Mouse (Mus musculus) heart, embryonic 10.5 days (tissue): Measurements from ENCODE around the gene Sypl. TPM values are rescaled to one million over a fixed set of nuclear protein-coding genes. Genes with fewer than 3 reads are reported as not detected.

Experiments used
- DNase-seq: peaks from one replicate; pipeline ENCODE4 v3.0.0-alpha.2; 2017; ENCODE audit warnings: low spot score
- H3K27ac ChIP-seq: fragments of 300-500 bp; sonication (generic); 2 replicates; pipeline ENCODE4 v1.5.1; 2016; ENCODE audit warnings: mild to moderate bottlenecking
- H3K27me3 ChIP-seq: fragments of 300-500 bp; sonication (generic); 2 replicates; pipeline ENCODE4 v1.6.1; 2016; ENCODE audit warnings: mild to moderate bottlenecking; ENCODE audit not compliant: poor library complexity, insufficient read depth, severe bottlenecking
- H3K36me3 ChIP-seq: fragments of 300-500 bp; sonication (generic); 2 replicates; pipeline ENCODE4 v1.6.1; 2016; ENCODE audit warnings: mild to moderate bottlenecking, moderate library complexity
- H3K4me1 ChIP-seq: fragments of 300-500 bp; sonication (generic); 2 replicates; pipeline ENCODE4 v1.6.1; 2016; ENCODE audit warnings: mild to moderate bottlenecking
- H3K4me3 ChIP-seq: fragments of 300-500 bp; sonication (generic); 2 replicates; pipeline ENCODE4 v1.5.1; 2016; ENCODE audit warnings: mild to moderate bottlenecking, moderate library complexity
- H3K9me3 ChIP-seq: fragments of 300-500 bp; sonication (generic); 2 replicates; pipeline ENCODE4 v1.6.1; 2016; ENCODE audit warnings: mild to moderate bottlenecking, moderate library complexity
- WGBS: fragments of 180-500 bp; shearing (Covaris S2); methylation state at CpG from one replicate; pipeline ENCODE4 v1.1.7; 2016; 5-methylcytosine and 5-hydroxymethylcytosine counted together
- polyA plus RNA-seq: library from polyadenylated mRNA; unstranded; fragments of >200 nt; fragmentation: Nextera tagmentation; extraction: Ambion mirVana; gene quantifications from 2 replicates; pipeline ENCODE4 v1.2.1, GENCODE M21; 2016

The Sypl gene
- polyA plus RNA-seq, 1 experiment from 2014 or later = 80.8 TPM

GRCm38 (mm10) chr12:32926331-32927172, 27.1 kb upstream of the Sypl start:
- H3K4me3 ChIP-seq = no peak overlapping the region
- H3K27ac ChIP-seq = peak overlapping the region; percentile 76
- H3K36me3 ChIP-seq = no peaks in the 10 kb centered on the region
- no peaks in the 10 kb centered on the region for H3K9me3 ChIP-seq
- no peak for DNase-seq
- 59% methylated on average over 18 of the region's 18 CpGs for WGBS
- peaks cover 20% of the 10 kb centered on the region for H3K4me1 ChIP-seq
- no peaks in the 10 kb centered on the region for H3K27me3 ChIP-seq

GRCm38 (mm10) chr12:32927231-32927835, 26.4 kb upstream of the Sypl start:
- H3K36me3 ChIP-seq = no peaks in the 10 kb centered on the region
- no peak for DNase-seq
- 77% methylated on average over 10 of the region's 10 CpGs for WGBS

DNA sequence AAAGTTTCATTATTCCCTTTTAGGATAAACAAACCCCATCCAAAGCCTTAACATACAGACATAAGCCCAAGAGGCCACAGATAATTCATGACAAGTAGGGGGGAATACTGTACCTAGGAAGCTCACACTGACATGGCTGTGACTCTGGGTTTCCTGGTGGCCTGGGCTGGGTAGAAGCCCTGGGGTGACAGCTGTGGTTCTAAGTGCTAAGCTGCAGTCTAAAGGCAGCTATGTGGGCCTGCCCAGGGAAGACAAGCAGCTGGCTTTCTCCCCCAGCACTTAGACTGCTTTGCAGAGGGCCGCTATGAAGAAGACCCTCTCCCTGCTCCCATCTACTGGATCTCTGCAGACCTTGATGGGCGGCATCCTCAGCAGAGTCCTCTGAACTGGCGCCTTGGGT, 25.5 kb upstream of the Sypl start:
- H3K27ac ChIP-seq = no peak overlapping the region
- H3K27me3 ChIP-seq = no peaks in the 10 kb centered on the region
- peaks cover 20% of the 10 kb centered on the region for H3K4me1 ChIP-seq
- no peaks in the 10 kb centered on the region for H3K36me3 ChIP-seq
- no peak for DNase-seq
- no peak overlapping the region for H3K4me3 ChIP-seq
- H3K9me3 ChIP-seq = no peaks in the 10 kb centered on the region
- 60% methylated on average over 3 of the region's 3 CpGs for WGBS

More at GRCm38 (mm10) chr12:32927231-32927835, 26.4 kb upstream of the Sypl start:
- H3K27me3 ChIP-seq = no peaks in the 10 kb centered on the region
- H3K4me1 ChIP-seq = peaks cover 20% of the 10 kb centered on the region
- no peak overlapping the region for H3K4me3 ChIP-seq
- no peaks in the 10 kb centered on the region for H3K9me3 ChIP-seq
- no peak overlapping the region for H3K27ac ChIP-seq

GRCm38 (mm10) chr12:32929831-32930513, 23.7 kb upstream of the Sypl start:
- peaks cover 20% of the 10 kb centered on the region for H3K4me1 ChIP-seq
- 79% methylated on average over 11 of the region's 11 CpGs for WGBS
- H3K27ac ChIP-seq = no peak overlapping the region
- no peaks in the 10 kb centered on the region for H3K36me3 ChIP-seq
- H3K9me3 ChIP-seq = no peaks in the 10 kb centered on the region
- H3K4me3 ChIP-seq = no peak overlapping the region
- H3K27me3 ChIP-seq = no peaks in the 10 kb centered on the region
- DNase-seq = no peak

GRCm38 (mm10) chr12:32930566-32930965, 23.1 kb upstream of the Sypl start:
- Histone ChIP-seq H3K36me3 (no peaks in the 10 kb centered on the region), H3K27ac (no peak overlapping the region), H3K9me3 (no peaks in the 10 kb centered on the region), H3K27me3 (no peaks in the 10 kb centered on the region), H3K4me1 (peaks cover 16% of the 10 kb centered on the region), H3K4me3 (no peak overlapping the region)
- DNase-seq = no peak
- WGBS = 85% methylated on average over 7 of the region's 7 CpGs

DNA sequence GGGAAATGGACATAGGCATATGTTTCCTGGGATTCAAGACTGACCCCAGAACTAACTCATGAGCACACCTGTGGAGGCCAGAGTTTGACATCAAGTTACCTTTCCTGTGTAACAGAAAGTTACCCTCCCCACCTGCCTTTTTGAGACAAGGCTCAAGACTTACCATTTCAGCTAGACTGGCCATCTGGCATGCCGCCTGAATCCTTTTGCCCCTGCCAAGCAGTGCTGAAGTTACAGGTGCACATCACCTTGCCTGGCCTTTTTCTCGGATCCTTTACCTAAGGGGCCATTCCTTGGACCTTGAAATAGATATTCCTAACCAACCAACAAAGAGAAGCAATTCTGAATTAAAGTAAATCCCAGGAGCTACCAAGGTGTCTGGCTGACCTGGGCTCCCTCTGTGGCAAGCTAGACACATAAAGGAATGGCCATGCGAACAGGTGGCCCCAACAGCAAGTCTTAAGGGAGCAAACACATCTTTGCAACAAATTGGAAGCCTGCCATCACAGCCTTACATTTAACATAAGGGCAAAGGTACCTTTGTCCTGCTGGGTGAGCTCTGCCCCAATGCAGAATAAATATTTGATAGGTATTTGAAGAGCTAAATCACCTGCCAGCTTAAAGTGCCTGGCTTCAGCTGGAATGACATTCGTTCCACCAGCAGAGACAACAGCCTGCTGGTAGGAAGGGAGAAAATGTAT, 17.3 kb upstream of the Sypl start:
- Histone ChIP-seq H3K9me3 (no peaks in the 10 kb centered on the region), H3K27ac (no peak overlapping the region), H3K4me3 (no peak overlapping the region), H3K4me1 (no peaks in the 10 kb centered on the region), H3K36me3 (no peaks in the 10 kb centered on the region), H3K27me3 (0 out of 2 replicates have a peak, but pooled peaks cover 7% of the 10 kb centered on the region)
- 72% methylated on average over 4 of the region's 4 CpGs for WGBS
- DNase-seq = no peak

DNA sequence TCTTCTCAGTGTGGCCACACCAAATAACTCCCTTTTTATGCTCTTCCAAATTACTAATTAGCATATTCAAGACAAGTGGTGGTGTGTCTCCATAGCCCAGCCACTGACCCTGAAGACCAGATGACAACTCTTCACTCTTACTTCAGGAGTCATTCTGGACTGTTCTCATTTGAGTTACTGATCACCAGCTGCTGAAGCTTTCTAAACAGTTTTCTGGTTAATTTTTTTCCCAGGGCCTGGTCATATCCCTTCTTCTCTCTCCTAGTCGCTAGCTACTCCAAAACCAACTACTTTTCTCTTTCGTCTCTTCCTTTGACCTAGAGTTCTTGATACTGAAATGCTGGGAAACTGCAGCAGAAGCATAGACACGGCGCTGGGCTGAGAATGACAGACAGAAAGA, 12.6 kb upstream of the Sypl start:
- Histone ChIP-seq H3K36me3 (no peaks in the 10 kb centered on the region), H3K4me1 (no peaks in the 10 kb centered on the region), H3K4me3 (no peak overlapping the region), H3K9me3 (no peaks in the 10 kb centered on the region), H3K27ac (no peak overlapping the region), H3K27me3 (0 out of 2 replicates have a peak, but pooled peaks cover 7% of the 10 kb centered on the region)
- WGBS = 83% methylated on average over 4 of the region's 4 CpGs
- DNase-seq = no peak

DNA sequence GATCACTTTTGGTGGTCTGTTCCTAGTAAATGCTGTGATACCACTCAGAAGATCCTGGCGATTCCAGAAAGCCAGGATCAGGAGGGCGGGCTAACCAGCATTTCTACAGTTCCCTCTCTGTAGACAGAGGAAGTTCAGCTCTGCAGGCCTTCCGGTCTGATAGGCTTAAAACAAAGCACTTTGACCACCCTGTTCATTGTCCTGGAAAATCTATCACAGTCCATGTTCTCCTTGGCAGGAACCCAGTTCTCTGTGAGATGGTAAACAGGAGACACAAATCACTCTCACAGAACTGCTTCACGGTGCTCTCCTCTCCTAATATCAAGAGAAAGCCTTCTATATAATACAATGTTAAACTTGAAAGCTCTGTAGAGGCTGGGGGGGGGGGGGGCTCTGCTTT, 10.3 kb upstream of the Sypl start:
- Histone ChIP-seq H3K27me3 (no peaks in the 10 kb centered on the region), H3K4me1 (no peaks in the 10 kb centered on the region), H3K27ac (no peak overlapping the region), H3K4me3 (no peak overlapping the region), H3K36me3 (no peaks in the 10 kb centered on the region), H3K9me3 (no peaks in the 10 kb centered on the region)
- 55% methylated on average over 4 of the region's 4 CpGs for WGBS
- no peak for DNase-seq

DNA sequence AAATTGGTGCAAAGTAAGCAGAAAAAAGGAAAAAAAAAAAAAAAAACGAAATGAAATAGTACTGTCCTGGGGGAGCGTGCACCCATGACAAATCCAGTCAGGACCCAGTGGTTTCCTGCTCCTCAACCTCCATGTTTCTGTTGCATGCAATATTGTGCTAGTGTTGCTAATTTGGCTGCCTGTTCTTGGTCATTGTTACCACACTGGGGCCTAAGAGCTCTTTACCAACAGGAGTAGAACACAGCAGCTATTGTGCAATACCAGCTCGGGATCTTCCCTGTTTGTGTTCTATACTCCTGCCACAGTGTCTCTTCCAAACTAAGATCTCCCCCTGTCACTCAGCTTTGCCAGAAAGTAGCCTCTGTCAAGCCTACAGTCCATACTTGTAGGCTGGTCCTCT, 9.7 kb upstream of the Sypl start:
- WGBS = 63% methylated on average over 3 of the region's 3 CpGs
- no peak for DNase-seq
- Histone ChIP-seq H3K36me3 (no peaks in the 10 kb centered on the region), H3K27me3 (no peaks in the 10 kb centered on the region), H3K27ac (no peak overlapping the region), H3K4me1 (no peaks in the 10 kb centered on the region), H3K9me3 (no peaks in the 10 kb centered on the region), H3K4me3 (no peak overlapping the region)

GRCm38 (mm10) chr12:32944884-32945454, 8.7 kb upstream of the Sypl start:
- Histone ChIP-seq H3K27me3 (no peaks in the 10 kb centered on the region), H3K27ac (no peak overlapping the region), H3K4me1 (no peaks in the 10 kb centered on the region), H3K9me3 (no peaks in the 10 kb centered on the region), H3K4me3 (no peak overlapping the region), H3K36me3 (no peaks in the 10 kb centered on the region)
- DNase-seq = no peak
- WGBS = 74% methylated on average over 8 of the region's 8 CpGs

DNA sequence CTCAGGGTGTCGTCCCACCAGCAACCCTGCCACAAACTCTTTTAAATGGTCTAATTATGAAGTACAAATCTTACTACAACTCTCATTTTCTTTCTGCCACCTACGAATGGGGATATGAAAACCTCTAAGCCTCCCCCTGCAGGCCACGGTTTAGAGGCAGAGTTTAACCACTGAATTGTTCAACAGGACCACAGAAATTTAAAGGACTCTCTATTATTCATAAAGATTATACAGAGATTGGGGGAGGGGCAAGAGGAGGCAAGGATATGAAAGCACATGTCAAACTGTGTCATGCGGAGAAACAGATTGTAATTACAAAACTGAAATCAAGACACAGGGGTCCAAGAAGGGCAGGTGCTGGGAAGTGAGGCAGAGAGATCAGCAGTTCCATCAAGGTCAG, 7.3 kb upstream of the Sypl start:
- no peaks in the 10 kb centered on the region for H3K36me3 ChIP-seq
- H3K9me3 ChIP-seq = no peaks in the 10 kb centered on the region
- DNase-seq = no peak
- H3K27ac ChIP-seq = no peak overlapping the region
- H3K4me1 ChIP-seq = no peaks in the 10 kb centered on the region
- WGBS = 79% methylated on average over 4 of the region's 4 CpGs
- H3K4me3 ChIP-seq = no peak overlapping the region
- H3K27me3 ChIP-seq = no peaks in the 10 kb centered on the region

- no peak for DNase-seq
- Histone ChIP-seq H3K9me3 (no peaks in the 10 kb centered on the region), H3K36me3 (no peaks in the 10 kb centered on the region), H3K4me3 (no peak overlapping the region), H3K27ac (no peak overlapping the region), H3K27me3 (no peaks in the 10 kb centered on the region), H3K4me1 (peaks cover 17% of the 10 kb centered on the region)
- WGBS = 42% methylated on average over 3 of the region's 3 CpGs
These were observed 1.3 kb upstream of the Sypl start for GRCm38 (mm10) chr12:32952416-32952815.
